Mouse (Mus musculus) hindlimb bud, embryonic 11.5 days (tissue): ENCODE results near the gene Itih4.

ENCODE experiments used
- DNase-seq: peaks from one replicate; pipeline ENCODE4 v3.0.0-alpha.2; 2012; ENCODE audit warnings: low read depth, low spot score; ENCODE audit errors: extremely low spot score

The Itih4 gene

GRCm38 (mm10) chr14:30933351-30933750 is 47.1 kb downstream of the Itih4 start:
- no peak for DNase-seq

GRCm38 (mm10) chr14:30942254-30942653 is 56.0 kb downstream of the Itih4 start:
- DNase-seq, result no peak

GRCm38 (mm10) chr14:30943038-30943437 is 56.8 kb downstream of the Itih4 start, which contains the start of gene Itih1:
Itih1 (minus strand) TSS chr14:30943289.
- no peak for DNase-seq

- DNase-seq, result no peak
Measured at GRCm38 (mm10) chr14:30943860-30944674, 57.8 kb downstream of the Itih4 start.

GRCm38 (mm10) chr14:30944745-30945144 is 58.5 kb downstream of the Itih4 start:
- DNase-seq, result no peak

- no peak for DNase-seq
Measured at GRCm38 (mm10) chr14:30949986-30950385, 63.7 kb downstream of the Itih4 start.

- DNase-seq, result peak; percentile 86
Measured at GRCm38 (mm10) chr14:30951154-30951825, 65.0 kb downstream of the Itih4 start, which contains the start of gene Nek4. Nek4 (plus strand) TSS chr14:30951377.
